7 mouse cellular contexts compared by ENCODE assay signal in the genomic region with DNA sequence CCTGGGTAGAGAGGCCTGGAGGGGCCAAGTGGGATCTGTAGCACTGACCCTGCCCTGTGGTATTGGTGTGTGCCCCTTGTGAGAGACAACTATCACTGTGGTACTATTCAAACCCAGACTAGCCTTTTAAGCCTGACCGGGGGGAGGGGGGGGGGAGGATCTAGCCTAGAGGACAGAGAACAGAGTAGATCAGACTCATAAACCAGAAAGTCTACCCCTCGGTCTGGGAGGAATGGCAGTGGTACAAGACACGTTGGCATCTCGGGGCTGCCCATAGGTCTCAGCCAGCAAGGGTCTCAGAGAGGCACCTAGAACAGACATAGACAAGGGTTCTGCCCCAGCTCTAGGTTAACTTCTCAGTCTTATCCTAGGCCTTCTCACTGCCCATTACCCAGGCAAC. TPM values are rescaled to one million over a fixed set of nuclear protein-coding genes. Genes with fewer than 3 reads are reported as not detected.
A peak's percentile ranks its signal among the peaks of the same experiment; 100 is the strongest.
DNase-seq lines count a peak whose midpoint lies in the region; ATAC-seq and TF ChIP-seq lines count a peak whose summit lies in the region.

No protein-coding gene starts in this region.

- no peaks in the 10 kb centered on the region for H3K9me3 ChIP-seq in forebrain, embryonic 11.5 days (ENCODE audit: control insufficient read depth, low read length)
- no peaks in the 10 kb centered on the region for H3K9me3 ChIP-seq in liver, embryonic 12.5 days (replicated peaks)

- H3K27ac ChIP-seq in spleen, adult 2 months (ENCODE audit: insufficient read depth, low read length), result peak overlapping the region; percentile 73
- no peak overlapping the region for H3K27ac ChIP-seq in forebrain, embryonic 11.5 days (ENCODE audit: low read depth, low read length)
- H3K27ac ChIP-seq in liver, embryonic 12.5 days, result peak overlapping the region; percentile 89

- peaks cover 5% of the 10 kb centered on the region; the same call in 1 of the 2 replicates for H3K4me1 ChIP-seq in spleen, adult 2 months (ENCODE audit: control insufficient read depth, insufficient read depth, insufficient read length)
- no peaks in the 10 kb centered on the region; the same call in none of the 2 replicates for H3K4me1 ChIP-seq in forebrain, embryonic 11.5 days (replicated peaks; ENCODE audit: control insufficient read depth, insufficient read depth, low read length)
- H3K4me1 ChIP-seq in liver, embryonic 12.5 days, result peaks cover 91% of the 10 kb centered on the region

- WGBS in spleen, adult 2 months, result 5% methylated on average over 4 of the region's 4 CpGs
- WGBS in forebrain, embryonic 11.5 days, result 48% methylated on average over 4 of the region's 4 CpGs
- 20% methylated on average over 4 of the region's 4 CpGs for WGBS in liver, embryonic 12.5 days (ENCODE audit: insufficient replicate concordance)

- H3K27me3 ChIP-seq in spleen, adult 2 months (ENCODE audit: control insufficient read depth, insufficient read depth, low read length), result no peaks in the 10 kb centered on the region
- H3K27me3 ChIP-seq in forebrain, embryonic 11.5 days (ENCODE audit: control insufficient read depth, insufficient read depth, low read length), result no peaks in the 10 kb centered on the region
- H3K27me3 ChIP-seq in liver, embryonic 12.5 days (replicated peaks), result no peaks in the 10 kb centered on the region

- peak overlapping the region; percentile 94 for H3K4me2 ChIP-seq in forebrain, embryonic 11.5 days (ENCODE audit: low read depth, low read length, severe bottlenecking)
- H3K4me2 ChIP-seq in liver, embryonic 12.5 days, result peak overlapping the region; percentile 89

- TF ChIP-seq CTCF in spleen, adult 2 months (IDR thresholded peaks at IDR 0.05; ENCODE audit: extremely low read depth, insufficient read depth, insufficient read length, insufficient replicate concordance), result no peak

- no peak for ATAC-seq in forebrain, embryonic 11.5 days (replicated peaks; ENCODE audit: low FRiP score)
- no peak for ATAC-seq in liver, embryonic 12.5 days
- ATAC-seq in granulocyte monocyte progenitor cell, adult 5-6 weeks (replicated peaks; ENCODE audit: poor library complexity, severe bottlenecking), result no peak

- H3K36me3 ChIP-seq in spleen, adult 2 months (ENCODE audit: control insufficient read depth, insufficient read depth, low read length), result no peaks in the 10 kb centered on the region
- H3K36me3 ChIP-seq in forebrain, embryonic 11.5 days (ENCODE audit: control insufficient read depth, insufficient read depth, low read length), result no peaks in the 10 kb centered on the region
- peaks cover 50% of the 10 kb centered on the region for H3K36me3 ChIP-seq in liver, embryonic 12.5 days

- peak overlapping the region; percentile 62 for H3K9ac ChIP-seq in forebrain, embryonic 11.5 days (ENCODE audit: low read length)
- peak overlapping the region; percentile 91 for H3K9ac ChIP-seq in liver, embryonic 12.5 days

- H3K4me3 ChIP-seq in spleen, adult 2 months (ENCODE audit: extremely low read depth, insufficient read depth, insufficient read length), result peak overlapping the region; percentile 62
- peak overlapping the region; percentile 45 for H3K4me3 ChIP-seq in forebrain, embryonic 11.5 days (ENCODE audit: low read depth, low read length)
- peak overlapping the region; percentile 77 for H3K4me3 ChIP-seq in liver, embryonic 12.5 days

- TF ChIP-seq POLR2A in spleen, adult 2 months (IDR thresholded peaks at IDR 0.05; ENCODE audit: low read depth, low read length), result no peak

- DNase-seq in spleen, adult 2 months (ENCODE audit: low read depth in 1 of 2, low spot score in 2 of 2), result no peak
- no peak for DNase-seq in spleen, adult 12 weeks (ENCODE audit: low spot score)
- no peak for DNase-seq in forebrain, embryonic 11.5 days (ENCODE audit: low spot score)
- no peak for DNase-seq in c-Kit-positive CD71-positive TER-119-positive erythroid progenitor cells, embryonic 14.5 days (ENCODE audit: low spot score)
- DNase-seq in cerebellum, adult 9-10 months, result no peak

RNA-seq across cellular contexts. Expression of a gene that starts 3.3 kb away (rescaled TPM):
- 10.3 and 11.6 TPM in 2 replicates for polyA plus RNA-seq in spleen, adult 2 months (2012; rRNA removed)
- 13.3 and 14.4 TPM in 2 replicates for polyA plus RNA-seq in forebrain, embryonic 11.5 days (2014; fragmentation: Nextera tagmentation; extraction: Ambion mirVana)
- polyA plus RNA-seq in liver, embryonic 12.5 days (2016; fragmentation: Nextera tagmentation; extraction: Ambion mirVana), result 27.9 and 30.1 TPM in 2 replicates
- total RNA-seq in granulocyte monocyte progenitor cell, adult 5-6 weeks (2014; fragmentation: Nextera tagmentation), result 39.2 and 44.6 TPM in 2 replicates
- total RNA-seq in granulocyte monocyte progenitor cell, adult 5-6 weeks (2017), result 35.6 and 41.8 TPM in 2 replicates
